17 mouse cellular contexts compared by ENCODE assay signal in genomic region chr15:31631396-31631858, GRCm38 (mm10). TPM values are rescaled to one million over a fixed set of nuclear protein-coding genes. Genes with fewer than 3 reads are reported as not detected.
DNase-seq lines count a peak whose midpoint lies in the region; ATAC-seq and TF ChIP-seq lines count a peak whose summit lies in the region.
"Had no signal": no experiment of that assay in that cellular context is flagged by ENCODE, and none has a peak within 500 bp of the region (broad histone marks: within the 10 kb centered on the region; RNA-seq: fewer than 3 reads in every experiment).

No protein-coding gene starts in this region.

- H3K27me3 ChIP-seq in kidney, postnatal 0 days (ENCODE audit: insufficient read depth, low read length), result no peaks in the 10 kb centered on the region
- no peaks in the 10 kb centered on the region for H3K27me3 ChIP-seq in limb, embryonic 14.5 days (ENCODE audit: control insufficient read depth, insufficient read depth, low read length)
- H3K27me3 ChIP-seq in forebrain, postnatal 0 days (ENCODE audit: insufficient read depth, low read length), result no peaks in the 10 kb centered on the region
- H3K27me3 ChIP-seq: heart, embryonic 15.5 days; stomach, embryonic 15.5 days had no signal

- H3K9me3 ChIP-seq in kidney, postnatal 0 days (replicated peaks; ENCODE audit: low read length), result no peaks in the 10 kb centered on the region
- H3K9me3 ChIP-seq in limb, embryonic 14.5 days (ENCODE audit: control insufficient read depth, low read length), result 0 out of 2 replicates have a peak, but pooled peaks cover 5% of the 10 kb centered on the region
- H3K9me3 ChIP-seq in forebrain, postnatal 0 days (ENCODE audit: low read length), result no peaks in the 10 kb centered on the region
- H3K9me3 ChIP-seq: heart, embryonic 15.5 days; stomach, embryonic 15.5 days had no signal

- no peak for TF ChIP-seq CTCF in kidney, postnatal 0 days (IDR thresholded peaks at IDR 0.05; ENCODE audit: low read depth)
- no peak for TF ChIP-seq CTCF in brain, embryonic 14.5 days (IDR thresholded peaks at IDR 0.05; ENCODE audit: borderline replicate concordance, extremely low read depth, insufficient read depth, insufficient read length)
- no peak for TF ChIP-seq CTCF in forebrain, postnatal 0 days (IDR thresholded peaks at IDR 0.05; ENCODE audit: low read depth)

- 25% methylated on average over 12 of the region's 12 CpGs for WGBS in kidney, postnatal 0 days
- WGBS in limb, embryonic 14.5 days, result 41% methylated on average over 12 of the region's 12 CpGs
- WGBS in forebrain, postnatal 0 days, result 76% methylated on average over 12 of the region's 12 CpGs

- no peaks in the 10 kb centered on the region for H3K4me1 ChIP-seq in kidney, postnatal 0 days (replicated peaks; ENCODE audit: insufficient read depth, low read length)
- H3K4me1 ChIP-seq in limb, embryonic 14.5 days (ENCODE audit: control insufficient read depth, insufficient read depth, low read length), result peaks cover 5% of the 10 kb centered on the region
- H3K4me1 ChIP-seq in forebrain, postnatal 0 days (ENCODE audit: insufficient read depth), result peaks cover 12% of the 10 kb centered on the region; the same call in 1 of the 2 replicates

- no peak for TF ChIP-seq POLR2A in brain, embryonic 14.5 days (IDR thresholded peaks at IDR 0.05; ENCODE audit: borderline replicate concordance, extremely low read depth, insufficient read depth, insufficient read length, poor library complexity, severe bottlenecking)
- no peak for TF ChIP-seq POLR2A in limb, embryonic 14.5 days (IDR thresholded peaks at IDR 0.05; ENCODE audit: borderline replicate concordance, extremely low read depth, insufficient read depth, insufficient read length)

- H3K4me3 ChIP-seq in kidney, postnatal 0 days (replicated peaks; ENCODE audit: low read depth, low read length), result no peak overlapping the region
- no peak overlapping the region for H3K4me3 ChIP-seq in limb, embryonic 14.5 days (replicated peaks; ENCODE audit: low read length)
- no peak overlapping the region for H3K4me3 ChIP-seq in forebrain, postnatal 0 days (ENCODE audit: low read depth, low read length)
- H3K4me3 ChIP-seq: heart, embryonic 15.5 days; stomach, embryonic 15.5 days had no signal

- ATAC-seq in kidney, postnatal 0 days (replicated peaks; ENCODE audit: low FRiP score, low read depth), result peak; percentile 59; the same call in 1 of the 2 replicates
- peak; percentile 55 for ATAC-seq in limb, embryonic 14.5 days (ENCODE audit: low FRiP score, low read depth)
- ATAC-seq in forebrain, postnatal 0 days, result no peak
- ATAC-seq: intestine, postnatal 0 days; liver, postnatal 0 days had no signal

- DNase-seq in embryo, embryonic 11 days, result peak; percentile 14
- no peak for DNase-seq in embryo, embryonic 10 days (ENCODE audit: low spot score)
- DNase-seq in kidney, postnatal 0 days (ENCODE audit: low spot score), result peak; percentile 42
- DNase-seq in kidney, adult 18-20 months, result no peak
- peak; percentile 32 for DNase-seq in brain, embryonic 14.5 days (ENCODE audit: low read depth)
- DNase-seq in limb, embryonic 14.5 days (ENCODE audit: low spot score), result peak; percentile 51
- no peak for DNase-seq in forebrain, postnatal 0 days
- no peak for DNase-seq in gastrocnemius, postnatal 14 days
- DNase-seq: adrenal gland, adult 8-10 months; cerebellum, adult 9-11 months; gastrocnemius, postnatal 25 days; liver, postnatal 0 days; lung, postnatal 10 days; thymus, adult 2 months had no signal

- intact Hi-C loops in gastrocnemius, postnatal 14 days (cut with DNase I; ENCODE audit: low total_unique reads), result no loop called here

- H3K36me3 ChIP-seq in kidney, postnatal 0 days (ENCODE audit: insufficient read depth, low read length), result no peaks in the 10 kb centered on the region
- no peaks in the 10 kb centered on the region for H3K36me3 ChIP-seq in limb, embryonic 14.5 days (ENCODE audit: control insufficient read depth, insufficient read depth, low read length)
- H3K36me3 ChIP-seq in forebrain, postnatal 0 days (ENCODE audit: insufficient read depth), result no peaks in the 10 kb centered on the region
- H3K36me3 ChIP-seq: heart, embryonic 15.5 days; stomach, embryonic 15.5 days had no signal

- H3K9ac ChIP-seq in kidney, postnatal 0 days (ENCODE audit: low read depth, low read length), result no peak overlapping the region
- H3K9ac ChIP-seq in limb, embryonic 14.5 days (ENCODE audit: low read depth, low read length, severe bottlenecking), result no peak overlapping the region
- no peak overlapping the region for H3K9ac ChIP-seq in forebrain, postnatal 0 days
- H3K9ac ChIP-seq: heart, embryonic 15.5 days; liver, postnatal 0 days; stomach, embryonic 15.5 days had no signal

- 0 out of 2 replicates have a peak overlapping the region, but pooled peaks have one; percentile 4 for H3K4me2 ChIP-seq in kidney, postnatal 0 days (ENCODE audit: low read length)
- no peak overlapping the region for H3K4me2 ChIP-seq in limb, embryonic 14.5 days (replicated peaks; ENCODE audit: low read depth, low read length, severe bottlenecking)
- no peak overlapping the region for H3K4me2 ChIP-seq in forebrain, postnatal 0 days (ENCODE audit: low read depth)
- H3K4me2 ChIP-seq: heart, embryonic 15.5 days; stomach, embryonic 15.5 days had no signal

- no peak overlapping the region for H3K27ac ChIP-seq in kidney, postnatal 0 days
- H3K27ac ChIP-seq in limb, embryonic 14.5 days (replicated peaks; ENCODE audit: low read depth, low read length), result no peak overlapping the region
- H3K27ac ChIP-seq in forebrain, postnatal 0 days (ENCODE audit: low read depth, low read length), result no peak overlapping the region
- H3K27ac ChIP-seq: heart, embryonic 15.5 days; stomach, embryonic 15.5 days had no signal

RNA-seq across cellular contexts. Expression of gene Fam173b, which starts 29.8 kb away (rescaled TPM):
- polyA plus RNA-seq in kidney, postnatal 0 days (2015; fragmentation: Nextera tagmentation; extraction: Ambion mirVana), result 14.6 and 15.5 TPM in 2 replicates
- polyA plus RNA-seq in brain, embryonic 14.5 days (2012; rRNA removed), result 13.4 and 14.9 TPM in 2 replicates
- polyA plus RNA-seq in limb, embryonic 14.5 days (2012; rRNA removed), result 13.0 and 13.5 TPM in 2 replicates
- polyA plus RNA-seq in limb, embryonic 14.5 days (2014; fragmentation: Nextera tagmentation; extraction: Ambion mirVana), result 11.7 and 12.8 TPM in 2 replicates
- 10.7 and 16.5 TPM in 2 replicates for total RNA-seq in forebrain, postnatal 0 days (2014; rRNA removed)
- 6.6 and 7.0 TPM in 2 replicates for polyA plus RNA-seq in forebrain, postnatal 0 days (2015; fragmentation: Nextera tagmentation; extraction: Ambion mirVana)
- 10 to 100 TPM; 11.1 to 12.2 TPM for total RNA-seq in gastrocnemius, postnatal 14 days (2021)

RNA-seq across cellular contexts. Expression of gene Cct5, which starts 29.8 kb away (rescaled TPM):
- 429 and 450 TPM in 2 replicates for polyA plus RNA-seq in kidney, postnatal 0 days (2015; fragmentation: Nextera tagmentation; extraction: Ambion mirVana)
- 354 and 372 TPM in 2 replicates for polyA plus RNA-seq in brain, embryonic 14.5 days (2012; rRNA removed)
- 254 and 328 TPM in 2 replicates for polyA plus RNA-seq in limb, embryonic 14.5 days (2012; rRNA removed)
- polyA plus RNA-seq in limb, embryonic 14.5 days (2014; fragmentation: Nextera tagmentation; extraction: Ambion mirVana), result 505 and 509 TPM in 2 replicates
- total RNA-seq in forebrain, postnatal 0 days (2014; rRNA removed), result 409 and 464 TPM in 2 replicates
- polyA plus RNA-seq in forebrain, postnatal 0 days (2015; fragmentation: Nextera tagmentation; extraction: Ambion mirVana), result 473 and 554 TPM in 2 replicates
- total RNA-seq in gastrocnemius, postnatal 14 days (2021), result 100 to 1,000 TPM; 185 to 229 TPM

Comparison
In these comparisons a context has a peak if more than half of its experiments do, and no peak if none do; other contexts are left out.
1. DNase-seq: peak in embryo, embryonic 11 days (single experiment), kidney, postnatal 0 days (single experiment), brain, embryonic 14.5 days (single experiment) and limb, embryonic 14.5 days (single experiment); none in embryo, embryonic 10 days (single experiment), kidney, adult 18-20 months (single experiment), forebrain, postnatal 0 days (single experiment) and gastrocnemius, postnatal 14 days (single experiment).